Mouse (Mus musculus) brain, embryonic 14.5 days (tissue): Measurements from ENCODE around the gene Scgb2b3.

Source experiments
- CTCF ChIP-seq: fragments of 200-500 bp; IDR thresholded peaks from 2 replicates; pipeline ENCODE4 v1.5.1; 2012; ENCODE audit warnings: inconsistent platforms, mild to moderate bottlenecking, moderate library complexity, borderline replicate concordance; ENCODE audit not compliant: insufficient read depth, insufficient read length; ENCODE audit errors: extremely low read depth
- POLR2A ChIP-seq: fragments of 200-500 bp; IDR thresholded peaks from 2 replicates; pipeline ENCODE4 v1.6.1; 2012; ENCODE audit warnings: mild to moderate bottlenecking, inconsistent platforms, borderline replicate concordance; ENCODE audit not compliant: poor library complexity, insufficient read depth, insufficient read length, severe bottlenecking; ENCODE audit errors: extremely low read depth

GRCm38 (mm10) chr7:31375292-31375691 is 13.4 kb upstream of the Scgb2b3 start, which contains the start of gene Scgb1b3:
- TF ChIP-seq CTCF (no peak), POLR2A (no peak)
